In the genomic region with DNA sequence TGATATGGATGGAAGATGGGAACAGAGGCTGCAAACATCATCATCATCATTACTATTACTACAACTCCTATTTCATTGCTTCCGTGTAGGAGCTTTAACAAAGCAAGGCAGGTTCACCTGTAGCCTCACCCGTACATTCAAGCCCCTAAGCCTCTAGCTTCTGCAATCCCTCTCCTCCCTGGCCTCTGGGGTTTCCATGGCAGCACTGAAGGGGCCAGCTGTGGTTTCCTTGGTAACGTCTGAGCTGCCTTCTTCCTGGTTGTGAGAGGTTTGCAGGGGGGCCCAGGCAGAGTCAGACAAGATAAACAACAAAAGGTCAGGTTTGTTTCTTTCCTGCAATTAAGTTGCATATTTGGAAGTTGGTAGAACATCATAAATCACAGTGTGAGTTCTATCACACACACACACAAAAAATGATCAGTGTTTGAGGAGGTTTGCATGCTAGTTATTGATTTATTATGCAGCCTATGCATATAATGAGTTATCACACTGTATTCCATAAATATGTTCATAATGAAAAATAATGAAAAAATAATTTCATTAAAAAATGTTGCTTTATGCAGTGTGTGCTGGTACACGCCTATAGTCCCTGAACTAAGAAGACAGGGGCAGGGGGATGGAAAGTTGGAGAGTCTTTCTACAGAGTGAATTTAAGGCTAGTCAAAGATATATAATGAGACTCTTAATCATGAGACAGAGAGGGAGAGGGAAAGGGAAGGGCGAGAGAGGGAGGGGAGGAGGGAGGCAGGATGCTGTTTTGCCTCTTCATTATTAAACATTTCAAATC, we compare ENCODE assay signal across 10 mouse cellular contexts.
DNase-seq lines count a peak whose midpoint lies in the region; ATAC-seq and TF ChIP-seq lines count a peak whose summit lies in the region.
"Had no signal": no experiment of that assay in that cellular context is flagged by ENCODE, and none has a peak within 500 bp of the region (broad histone marks: within the 10 kb centered on the region; RNA-seq: fewer than 3 reads in every experiment).

No protein-coding gene starts in this region.

- DNase-seq in lung, postnatal 0 days (ENCODE audit: low spot score), result no peak
- DNase-seq in limb, embryonic 10.5 days (ENCODE audit: low spot score), result peak; percentile 71
- DNase-seq in cerebellum, postnatal 25 days, result no peak
- no peak for DNase-seq in frontal cortex, postnatal 25 days (ENCODE audit: low spot score in 2 of 2)
- no peak for DNase-seq in gastrocnemius, postnatal 10 days
- DNase-seq: cerebellum, adult 2 months had no signal

- H3K27ac ChIP-seq in lung, embryonic 16.5 days (ENCODE audit: low read length), result no peak overlapping the region
- H3K27ac ChIP-seq in lung, postnatal 0 days (ENCODE audit: low read length), result no peak overlapping the region
- peak overlapping the region; percentile 57 for H3K27ac ChIP-seq in forebrain, embryonic 13.5 days
- peak overlapping the region; percentile 47 for H3K27ac ChIP-seq in limb, embryonic 10.5 days
- H3K27ac ChIP-seq in stomach, embryonic 15.5 days, result no peak overlapping the region
- H3K27ac ChIP-seq: heart, embryonic 13.5 days had no signal

- H3K4me2 ChIP-seq in lung, embryonic 16.5 days (ENCODE audit: low read depth, low read length), result no peak overlapping the region
- H3K4me2 ChIP-seq in lung, postnatal 0 days (replicated peaks; ENCODE audit: low read depth, low read length), result no peak overlapping the region
- H3K4me2 ChIP-seq in forebrain, embryonic 13.5 days, result peak overlapping the region; percentile 10; the same call in 1 of the 2 replicates
- H3K4me2 ChIP-seq in stomach, embryonic 15.5 days, result no peak overlapping the region
- H3K4me2 ChIP-seq: heart, embryonic 13.5 days had no signal

- WGBS in lung, embryonic 16.5 days, result 24% methylated on average over 5 of the region's 5 CpGs
- WGBS in lung, postnatal 0 days, result 25% methylated on average over 5 of the region's 5 CpGs
- WGBS in forebrain, embryonic 13.5 days, result 27% methylated on average over 5 of the region's 5 CpGs
- 30% methylated on average over 5 of the region's 5 CpGs for WGBS in limb, embryonic 10.5 days
- WGBS in stomach, embryonic 15.5 days, result 25% methylated on average over 5 of the region's 5 CpGs

- H3K4me3 ChIP-seq in lung, embryonic 16.5 days (ENCODE audit: low read length), result no peak overlapping the region
- H3K4me3 ChIP-seq in lung, postnatal 0 days (ENCODE audit: low read depth, low read length), result no peak overlapping the region
- no peak overlapping the region for H3K4me3 ChIP-seq in forebrain, embryonic 13.5 days
- H3K4me3 ChIP-seq in limb, embryonic 10.5 days, result no peak overlapping the region
- H3K4me3 ChIP-seq in stomach, embryonic 15.5 days (replicated peaks), result no peak overlapping the region
- H3K4me3 ChIP-seq: heart, embryonic 13.5 days had no signal

- peaks cover 4% of the 10 kb centered on the region; the same call in 1 of the 2 replicates for H3K4me1 ChIP-seq in lung, embryonic 16.5 days (replicated peaks; ENCODE audit: control insufficient read depth, insufficient read depth, low read length)
- no peaks in the 10 kb centered on the region for H3K4me1 ChIP-seq in lung, postnatal 0 days (ENCODE audit: insufficient read depth, low read depth, low read length)
- peaks cover 12% of the 10 kb centered on the region for H3K4me1 ChIP-seq in forebrain, embryonic 13.5 days
- H3K4me1 ChIP-seq in limb, embryonic 10.5 days, result peaks cover 28% of the 10 kb centered on the region
- H3K4me1 ChIP-seq in stomach, embryonic 15.5 days, result no peaks in the 10 kb centered on the region

- TF ChIP-seq CTCF in lung, postnatal 0 days (IDR thresholded peaks at IDR 0.05), result no peak

- TF ChIP-seq EP300 in lung, postnatal 0 days (IDR thresholded peaks at IDR 0.05), result no peak

- no peaks in the 10 kb centered on the region for H3K9me3 ChIP-seq in lung, embryonic 16.5 days (ENCODE audit: control insufficient read depth, low read length)
- no peaks in the 10 kb centered on the region for H3K9me3 ChIP-seq in lung, postnatal 0 days (ENCODE audit: low read length)
- no peaks in the 10 kb centered on the region for H3K9me3 ChIP-seq in forebrain, embryonic 13.5 days (replicated peaks)
- H3K9me3 ChIP-seq in limb, embryonic 10.5 days (replicated peaks), result no peaks in the 10 kb centered on the region
- H3K9me3 ChIP-seq in stomach, embryonic 15.5 days, result no peaks in the 10 kb centered on the region
- H3K9me3 ChIP-seq: heart, embryonic 13.5 days had no signal

- H3K9ac ChIP-seq in lung, embryonic 16.5 days (ENCODE audit: low read length), result no peak overlapping the region
- no peak overlapping the region for H3K9ac ChIP-seq in lung, postnatal 0 days (replicated peaks; ENCODE audit: low read depth)
- no peak overlapping the region for H3K9ac ChIP-seq in forebrain, embryonic 13.5 days
- H3K9ac ChIP-seq in stomach, embryonic 15.5 days, result no peak overlapping the region
- H3K9ac ChIP-seq: heart, embryonic 13.5 days had no signal

- H3K36me3 ChIP-seq in lung, embryonic 16.5 days (ENCODE audit: control insufficient read depth, insufficient read depth, low read length), result no peaks in the 10 kb centered on the region
- H3K36me3 ChIP-seq in lung, postnatal 0 days (ENCODE audit: insufficient read depth, low read length), result no peaks in the 10 kb centered on the region
- H3K36me3 ChIP-seq in forebrain, embryonic 13.5 days (ENCODE audit: poor library complexity, severe bottlenecking), result no peaks in the 10 kb centered on the region
- H3K36me3 ChIP-seq in limb, embryonic 10.5 days, result no peaks in the 10 kb centered on the region
- no peaks in the 10 kb centered on the region for H3K36me3 ChIP-seq in stomach, embryonic 15.5 days
- H3K36me3 ChIP-seq: heart, embryonic 13.5 days had no signal

- H3K27me3 ChIP-seq in lung, embryonic 16.5 days (ENCODE audit: control insufficient read depth, insufficient read depth, low read depth, low read length), result no peaks in the 10 kb centered on the region
- no peaks in the 10 kb centered on the region for H3K27me3 ChIP-seq in lung, postnatal 0 days (replicated peaks; ENCODE audit: insufficient read depth, low read length)
- no peaks in the 10 kb centered on the region for H3K27me3 ChIP-seq in forebrain, embryonic 13.5 days
- H3K27me3 ChIP-seq in limb, embryonic 10.5 days (ENCODE audit: low read depth, poor library complexity, severe bottlenecking), result no peaks in the 10 kb centered on the region
- no peaks in the 10 kb centered on the region for H3K27me3 ChIP-seq in stomach, embryonic 15.5 days (replicated peaks)
- H3K27me3 ChIP-seq: heart, embryonic 13.5 days had no signal

- ATAC-seq in lung, embryonic 16.5 days (ENCODE audit: low read depth), result peak; percentile 65
- no peak for ATAC-seq in lung, postnatal 0 days
- ATAC-seq in forebrain, embryonic 13.5 days, result peak; percentile 92
- ATAC-seq in stomach, embryonic 15.5 days (ENCODE audit: insufficient read depth, low FRiP score, low read depth), result peak; percentile 58; the same call in 1 of the 2 replicates

Comparison
In these comparisons a context has a peak if more than half of its experiments do, and no peak if none do; other contexts are left out.
1. H3K27ac ChIP-seq: peak in forebrain, embryonic 13.5 days (single experiment) and limb, embryonic 10.5 days (single experiment); none in lung, embryonic 16.5 days (single experiment), lung, postnatal 0 days (single experiment) and stomach, embryonic 15.5 days (single experiment).